Mouse (Mus musculus) E14TG2a.4 (cell line): ENCODE results near the gene Daxx.

Experiments used
- CTCF ChIP-seq: conservative IDR thresholded peaks from 2 replicates; pipeline ENCODE4 v1.5.1; 2014; ENCODE audit warnings: low read length
- POU5F1 ChIP-seq: IDR thresholded peaks from 2 replicates; pipeline ENCODE4 v1.6.1; 2014; ENCODE audit warnings: low read length, borderline replicate concordance

- TF ChIP-seq CTCF (peak; percentile 86), POU5F1 (no peak)
Observed at GRCm38 (mm10) chr17:33920282-33921097, 11.3 kb downstream of the Daxx start.
